Mouse (Mus musculus): ENCODE data around the gene Cux1.

- TF ChIP-seq GATA1 (IDR thresholded peaks at IDR 0.05; ENCODE audit: borderline replicate concordance, low read length) (no peak), FLI1 (IDR thresholded peaks at IDR 0.05; ENCODE audit: low read length) (no peak)
Measured at GRCm38 (mm10) chr5:136591816-136592499, 24.7 kb upstream of the Cux1 start.
